Mouse (Mus musculus): ENCODE measurements around the gene Gpr137. TPM values are rescaled to one million over a fixed set of nuclear protein-coding genes. Genes with fewer than 3 reads are reported as not detected.
A peak's percentile ranks its signal among the peaks of the same experiment; 100 is the strongest.

The Gpr137 gene
- polyA plus RNA-seq, 1 experiment, result 127 TPM

GRCm38 (mm10) chr19:6970460-6971085, 28.3 kb upstream of the Gpr137 start:
- 26% methylated on average over 11 of the region's 11 CpGs for WGBS
- DNase-seq, result no peak
- H3K4me1 ChIP-seq (ENCODE audit: control insufficient read depth, insufficient read depth, low read length), result peaks cover 12% of the 10 kb centered on the region
- TF ChIP-seq CTCF (IDR thresholded peaks at IDR 0.05; ENCODE audit: borderline replicate concordance, insufficient read depth, low read depth, low read length), result no peak
- TF ChIP-seq POLR2A (IDR thresholded peaks at IDR 0.05; ENCODE audit: borderline replicate concordance, insufficient read depth, low read length), result no peak
- no peak overlapping the region for H3K27ac ChIP-seq (ENCODE audit: insufficient read depth, low read length)
- H3K4me3 ChIP-seq (replicated peaks; ENCODE audit: insufficient read depth, low read depth, low read length), result no peak overlapping the region
- no peaks in the 10 kb centered on the region; the same call in 1 of the 2 replicates for H3K27me3 ChIP-seq (ENCODE audit: control insufficient read depth, insufficient read depth, low read length)

- no peak overlapping the region for H3K27ac ChIP-seq (ENCODE audit: insufficient read depth, low read length)
- 2% methylated on average over 55 of the region's 55 CpGs for WGBS
- no peak for DNase-seq
- H3K27me3 ChIP-seq (ENCODE audit: control insufficient read depth, insufficient read depth, low read length), result no peaks in the 10 kb centered on the region; the same call in 1 of the 2 replicates
- H3K4me1 ChIP-seq (ENCODE audit: control insufficient read depth, insufficient read depth, low read length), result peaks cover 12% of the 10 kb centered on the region
- H3K4me3 ChIP-seq (replicated peaks; ENCODE audit: insufficient read depth, low read depth, low read length), result peak overlapping the region; percentile 42
- TF ChIP-seq POLR2A (IDR thresholded peaks at IDR 0.05; ENCODE audit: borderline replicate concordance, insufficient read depth, low read length) (no peak), CTCF (IDR thresholded peaks at IDR 0.05; ENCODE audit: borderline replicate concordance, insufficient read depth, low read depth, low read length) (peak; percentile 17; the same call in 1 of the 2 replicates)
Measured at GRCm38 (mm10) chr19:6969665-6970381, 27.5 kb upstream of the Gpr137 start.

GRCm38 (mm10) chr19:6969291-6969664, 27.0 kb upstream of the Gpr137 start:
- peaks cover 12% of the 10 kb centered on the region for H3K4me1 ChIP-seq (ENCODE audit: control insufficient read depth, insufficient read depth, low read length)
- TF ChIP-seq CTCF (IDR thresholded peaks at IDR 0.05; ENCODE audit: borderline replicate concordance, insufficient read depth, low read depth, low read length) (no peak), POLR2A (IDR thresholded peaks at IDR 0.05; ENCODE audit: borderline replicate concordance, insufficient read depth, low read length) (no peak)
- WGBS, result 9% methylated on average over 19 of the region's 20 CpGs
- no peak overlapping the region for H3K27ac ChIP-seq (ENCODE audit: insufficient read depth, low read length)
- H3K4me3 ChIP-seq (replicated peaks; ENCODE audit: insufficient read depth, low read depth, low read length), result peak overlapping the region; percentile 42
- DNase-seq, result no peak
- no peaks in the 10 kb centered on the region; the same call in 1 of the 2 replicates for H3K27me3 ChIP-seq (ENCODE audit: control insufficient read depth, insufficient read depth, low read length)

- 49% methylated on average over 15 of the region's 15 CpGs for WGBS
- Histone ChIP-seq H3K4me1 (ENCODE audit: control insufficient read depth, insufficient read depth, low read length) (peaks cover 12% of the 10 kb centered on the region), H3K27ac (ENCODE audit: insufficient read depth, low read length) (no peak overlapping the region), H3K4me3 (replicated peaks; ENCODE audit: insufficient read depth, low read depth, low read length) (no peak overlapping the region), H3K27me3 (ENCODE audit: control insufficient read depth, insufficient read depth, low read length) (no peaks in the 10 kb centered on the region; the same call in 1 of the 2 replicates)
- DNase-seq, result no peak
- no peak for TF ChIP-seq CTCF (IDR thresholded peaks at IDR 0.05; ENCODE audit: borderline replicate concordance, insufficient read depth, low read depth, low read length)
Measured at GRCm38 (mm10) chr19:6968491-6969271, 26.4 kb upstream of the Gpr137 start.

- H3K27ac ChIP-seq (ENCODE audit: insufficient read depth, low read length), result no peak overlapping the region
- 58% methylated on average over 10 of the region's 10 CpGs for WGBS
- DNase-seq, result no peak
- H3K27me3 ChIP-seq (ENCODE audit: control insufficient read depth, insufficient read depth, low read length), result no peaks in the 10 kb centered on the region
- no peak overlapping the region for H3K4me3 ChIP-seq (replicated peaks; ENCODE audit: insufficient read depth, low read depth, low read length)
- H3K4me1 ChIP-seq (ENCODE audit: control insufficient read depth, insufficient read depth, low read length), result peaks cover 6% of the 10 kb centered on the region; the same call in 1 of the 2 replicates
- TF ChIP-seq POLR2A (IDR thresholded peaks at IDR 0.05; ENCODE audit: borderline replicate concordance, insufficient read depth, low read length) (no peak), CTCF (IDR thresholded peaks at IDR 0.05; ENCODE audit: borderline replicate concordance, insufficient read depth, low read depth, low read length) (no peak)
Measured at GRCm38 (mm10) chr19:6956461-6956860, 14.2 kb upstream of the Gpr137 start.

- 67% methylated on average over 7 of the region's 7 CpGs for WGBS
- DNase-seq, result no peak
- TF ChIP-seq POLR2A (IDR thresholded peaks at IDR 0.05; ENCODE audit: borderline replicate concordance, insufficient read depth, low read length) (no peak), CTCF (IDR thresholded peaks at IDR 0.05; ENCODE audit: borderline replicate concordance, insufficient read depth, low read depth, low read length) (no peak)
- Histone ChIP-seq H3K27me3 (ENCODE audit: control insufficient read depth, insufficient read depth, low read length) (no peaks in the 10 kb centered on the region), H3K4me3 (replicated peaks; ENCODE audit: insufficient read depth, low read depth, low read length) (no peak overlapping the region), H3K27ac (ENCODE audit: insufficient read depth, low read length) (no peak overlapping the region), H3K4me1 (ENCODE audit: control insufficient read depth, insufficient read depth, low read length) (peaks cover 6% of the 10 kb centered on the region; the same call in 1 of the 2 replicates)
Measured at GRCm38 (mm10) chr19:6955424-6955823, 13.1 kb upstream of the Gpr137 start.

- Histone ChIP-seq H3K4me1 (ENCODE audit: control insufficient read depth, insufficient read depth, low read length) (peaks cover 7% of the 10 kb centered on the region), H3K27me3 (ENCODE audit: control insufficient read depth, insufficient read depth, low read length) (no peaks in the 10 kb centered on the region), H3K4me3 (replicated peaks; ENCODE audit: insufficient read depth, low read depth, low read length) (no peak overlapping the region), H3K27ac (ENCODE audit: insufficient read depth, low read length) (no peak overlapping the region)
- WGBS, result 37% methylated on average over 9 of the region's 9 CpGs
- DNase-seq, result peak; percentile 40 to 56
- no peak for TF ChIP-seq POLR2A (IDR thresholded peaks at IDR 0.05; ENCODE audit: borderline replicate concordance, insufficient read depth, low read length)
- TF ChIP-seq CTCF (IDR thresholded peaks at IDR 0.05; ENCODE audit: borderline replicate concordance, insufficient read depth, low read depth, low read length), result no peak
Measured at GRCm38 (mm10) chr19:6954046-6954445, 11.8 kb upstream of the Gpr137 start.

All from cerebellum, adult 2 months (tissue).